Mouse (Mus musculus) neutrophil, adult 5-6 weeks (primary cell): ENCODE results near the gene Elfn2. TPM values are rescaled to one million over a fixed set of nuclear protein-coding genes. Genes with fewer than 3 reads are reported as not detected.

ENCODE experiments used
- ATAC-seq: fragments of 151-379, 151-347 bp; 2 replicates; pipeline ENCODE4 v1.8.0; 2017; ENCODE audit warnings: mild to moderate bottlenecking, moderate TSS enrichment; ENCODE audit not compliant: insufficient number of reproducible peaks, poor library complexity, low FRiP score, severe bottlenecking; ENCODE audit errors: extremely low read depth
- total RNA-seq: library from RNA; stranded (forward); fragments of 200-1000 nt; gene quantifications from 2 replicates; pipeline ENCODE4 v1.2.3, GENCODE M21; 2017

Gene Elfn2
- total RNA-seq, 1 experiment from 2014 or later = not detected

GRCm38 (mm10) chr15:78730315-78731049 lies 11.9 kb upstream of the Elfn2 start:
- ATAC-seq = no peak

- no peak for ATAC-seq
These were observed 8.1 kb upstream of the Elfn2 start for GRCm38 (mm10) chr15:78726697-78727096.

GRCm38 (mm10) chr15:78720532-78720931 lies 2.0 kb upstream of the Elfn2 start:
- no peak for ATAC-seq

GRCm38 (mm10) chr15:78720094-78720493 lies 1.5 kb upstream of the Elfn2 start:
- ATAC-seq = peak; percentile 36

- no peak for ATAC-seq
These were observed 845 bp upstream of the Elfn2 start for GRCm38 (mm10) chr15:78719416-78719815.

GRCm38 (mm10) chr15:78716936-78717335 lies 1.6 kb downstream of the Elfn2 start:
- ATAC-seq = no peak

- ATAC-seq = no peak
These were observed 2.7 kb downstream of the Elfn2 start for GRCm38 (mm10) chr15:78715856-78716255.

- ATAC-seq = no peak
These were observed 4.8 kb downstream of the Elfn2 start for GRCm38 (mm10) chr15:78713751-78714150.

- ATAC-seq = no peak; the same call in 1 of the 2 replicates
These were observed 6.0 kb downstream of the Elfn2 start for GRCm38 (mm10) chr15:78712335-78713258.

- ATAC-seq = no peak
These were observed 6.6 kb downstream of the Elfn2 start for GRCm38 (mm10) chr15:78711935-78712334.

- ATAC-seq = no peak
These were observed 7.9 kb downstream of the Elfn2 start for GRCm38 (mm10) chr15:78710634-78711033.

- no peak for ATAC-seq
These were observed 8.8 kb downstream of the Elfn2 start for GRCm38 (mm10) chr15:78709767-78710166.

- no peak for ATAC-seq
These were observed 11.9 kb downstream of the Elfn2 start for GRCm38 (mm10) chr15:78706630-78707029.

- ATAC-seq = no peak
These were observed 13.7 kb downstream of the Elfn2 start for GRCm38 (mm10) chr15:78704824-78705223.

GRCm38 (mm10) chr15:78704007-78704406 lies 14.6 kb downstream of the Elfn2 start:
- no peak for ATAC-seq

GRCm38 (mm10) chr15:78700420-78700819 lies 18.2 kb downstream of the Elfn2 start:
- no peak for ATAC-seq

GRCm38 (mm10) chr15:78699513-78699912 lies 19.1 kb downstream of the Elfn2 start:
- no peak for ATAC-seq

- ATAC-seq = no peak
These were observed 20.0 kb downstream of the Elfn2 start for GRCm38 (mm10) chr15:78698491-78699135.

GRCm38 (mm10) chr15:78698084-78698483 lies 20.5 kb downstream of the Elfn2 start:
- ATAC-seq = no peak
